Mouse (Mus musculus) left cerebral cortex, adult 9 months (tissue): ENCODE results near the gene Sult2b1.

Experiments used
- DNase-seq, 2 experiments: peaks; one replicate each; pipeline ENCODE4 v3.0.0; 2022; ENCODE audit warnings: low spot score in 2 of 2

Sult2b1 gene

GRCm38 (mm10) chr7:45800546-45801204, 16.2 kb upstream of the Sult2b1 start:
- no peak for DNase-seq

- no peak for DNase-seq
Observed at GRCm38 (mm10) chr7:45800001-45800400, 15.5 kb upstream of the Sult2b1 start.

- DNase-seq, result no peak
Observed at GRCm38 (mm10) chr7:45798931-45799330, 14.5 kb upstream of the Sult2b1 start.

GRCm38 (mm10) chr7:45798511-45798836, 14.0 kb upstream of the Sult2b1 start:
- no peak for DNase-seq

- DNase-seq, result no peak
Observed at GRCm38 (mm10) chr7:45797661-45798510, 13.4 kb upstream of the Sult2b1 start.

GRCm38 (mm10) chr7:45796950-45797349, 12.5 kb upstream of the Sult2b1 start:
- no peak for DNase-seq

- no peak for DNase-seq
Observed at GRCm38 (mm10) chr7:45794971-45795370, 10.5 kb upstream of the Sult2b1 start.

GRCm38 (mm10) chr7:45793969-45794585, 9.6 kb upstream of the Sult2b1 start:
- DNase-seq, result no peak

- DNase-seq, result no peak
Observed at GRCm38 (mm10) chr7:45793240-45793639, 8.8 kb upstream of the Sult2b1 start.

- DNase-seq, result no peak
Observed at GRCm38 (mm10) chr7:45791756-45792490, 7.5 kb upstream of the Sult2b1 start.

- DNase-seq, result no peak
Observed at GRCm38 (mm10) chr7:45790721-45791120, 6.3 kb upstream of the Sult2b1 start.

GRCm38 (mm10) chr7:45787642-45788041, 3.2 kb upstream of the Sult2b1 start:
- no peak for DNase-seq

GRCm38 (mm10) chr7:45786661-45787413, 2.4 kb upstream of the Sult2b1 start:
- peak in 1 of 2 experiments; percentile 74 for DNase-seq

GRCm38 (mm10) chr7:45786136-45786578, 1.7 kb upstream of the Sult2b1 start:
- DNase-seq, result no peak

GRCm38 (mm10) chr7:45785388-45786135, 1.1 kb upstream of the Sult2b1 start:
- no peak for DNase-seq

GRCm38 (mm10) chr7:45783511-45784091, 868 bp downstream of the Sult2b1 start, which contains the start of gene Lmtk3:
Gene Lmtk3, plus strand, starts transcription at chr7:45783738.
- peak; percentile 66 to 82 for DNase-seq

GRCm38 (mm10) chr7:45782271-45782670, 2.2 kb downstream of the Sult2b1 start:
- no peak for DNase-seq

GRCm38 (mm10) chr7:45779081-45779641, 5.3 kb downstream of the Sult2b1 start:
- no peak for DNase-seq

- DNase-seq, result no peak
Observed at GRCm38 (mm10) chr7:45775237-45775636, 9.2 kb downstream of the Sult2b1 start.

- DNase-seq, result no peak
Observed at GRCm38 (mm10) chr7:45771101-45771500, 13.4 kb downstream of the Sult2b1 start.
